In the genomic region with DNA sequence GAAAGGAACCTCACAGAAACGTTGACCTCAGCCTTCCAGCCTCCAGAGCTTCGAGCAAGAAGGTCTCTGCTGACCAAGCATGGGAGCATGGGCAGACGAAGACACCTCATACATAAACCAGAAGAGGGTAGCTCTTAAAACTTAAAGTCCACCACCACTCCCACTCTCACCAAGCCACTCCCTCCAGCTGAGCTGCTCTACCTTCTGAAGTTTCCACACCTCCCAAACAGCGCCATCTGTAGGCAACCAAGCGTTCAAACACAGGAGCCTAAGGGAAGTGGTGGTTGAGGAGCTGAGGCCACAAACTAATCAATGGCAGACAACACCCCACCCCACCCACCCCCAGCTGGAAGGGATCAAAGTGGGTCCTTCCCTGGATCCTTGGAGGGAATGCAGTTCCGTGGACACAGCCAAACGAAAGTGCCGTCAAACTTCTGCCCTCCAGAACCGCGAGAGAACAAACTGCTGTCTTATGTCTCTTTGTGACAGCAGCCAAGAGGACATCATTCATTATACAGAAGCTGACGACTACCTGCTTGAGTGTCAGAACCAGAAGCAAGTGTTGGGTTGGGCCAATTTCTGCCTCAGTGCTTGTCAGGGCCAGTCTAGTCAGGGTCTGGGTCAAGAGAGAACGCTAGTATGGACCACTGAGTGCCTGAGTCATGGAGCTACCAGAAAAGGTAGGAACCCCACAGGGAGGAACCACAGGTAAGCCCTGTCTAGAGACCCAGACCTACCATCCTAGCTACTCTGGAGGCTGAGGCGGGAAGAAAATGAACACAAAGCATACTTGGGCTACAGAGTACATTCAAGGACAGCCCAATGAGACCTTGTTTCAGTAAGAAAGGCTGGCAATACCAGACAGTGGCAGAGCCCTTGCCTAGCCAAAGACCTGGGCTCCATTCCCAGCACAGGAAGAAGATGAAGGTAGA, we compare ENCODE assay signal across 8 mouse cellular contexts. TPM values are rescaled to one million over a fixed set of nuclear protein-coding genes. Genes with fewer than 3 reads are reported as not detected.
DNase-seq lines count a peak whose midpoint lies in the region; ATAC-seq and TF ChIP-seq lines count a peak whose summit lies in the region.

No protein-coding gene starts in this region.

- H3K9me3 ChIP-seq in hindbrain, postnatal 0 days (ENCODE audit: low read length), result no peaks in the 10 kb centered on the region

- peak overlapping the region; percentile 55; the same call in 1 of the 2 replicates for H3K27ac ChIP-seq in hindbrain, postnatal 0 days

- peaks cover 15% of the 10 kb centered on the region; the same call in 1 of the 2 replicates for H3K4me1 ChIP-seq in hindbrain, postnatal 0 days (ENCODE audit: insufficient read depth, low read length)

- H3K4me2 ChIP-seq in hindbrain, postnatal 0 days (ENCODE audit: low read depth, low read length), result no peak overlapping the region

- DNase-seq in frontal cortex, postnatal 14 days (ENCODE audit: low spot score in 2 of 2), result no peak
- peak; percentile 67 for DNase-seq in CD4-positive helper T cell, adult 2 months (ENCODE audit: low read depth, low spot score)
- no peak for DNase-seq in brain, embryonic 14.5 days (ENCODE audit: low read depth)
- DNase-seq in hindbrain, postnatal 0 days (ENCODE audit: low spot score), result no peak
- DNase-seq in lung, postnatal 10 days, result peak; percentile 67
- no peak for DNase-seq in frontal cortex, postnatal 25 days (ENCODE audit: low spot score in 2 of 2)

- TF ChIP-seq CTCF in brain, embryonic 14.5 days (IDR thresholded peaks at IDR 0.05; ENCODE audit: borderline replicate concordance, extremely low read depth, insufficient read depth, insufficient read length), result peak; percentile 29; the same call in 1 of the 2 replicates
- peak; percentile 32 for TF ChIP-seq CTCF in hindbrain, postnatal 0 days (IDR thresholded peaks at IDR 0.05; ENCODE audit: low read depth)

- 73% methylated on average over 13 of the region's 13 CpGs for WGBS in hindbrain, postnatal 0 days

- ATAC-seq in frontal cortex, adult (ENCODE audit: low TSS enrichment), result 0 out of 2 replicates have a peak, but pooled peaks have one; percentile 29
- ATAC-seq in hindbrain, postnatal 0 days, result no peak
- no peak for ATAC-seq in erythroblast, adult 5-6 weeks (replicated peaks; ENCODE audit: low FRiP score, poor library complexity, severe bottlenecking)

- no peak overlapping the region for H3K4me3 ChIP-seq in hindbrain, postnatal 0 days (ENCODE audit: low read length)

- H3K9ac ChIP-seq in hindbrain, postnatal 0 days (replicated peaks; ENCODE audit: low read length), result no peak overlapping the region

- H3K36me3 ChIP-seq in hindbrain, postnatal 0 days (ENCODE audit: insufficient read depth, low read length), result no peaks in the 10 kb centered on the region

- no peaks in the 10 kb centered on the region for H3K27me3 ChIP-seq in hindbrain, postnatal 0 days (ENCODE audit: insufficient read depth, low read length)

- no peak for TF ChIP-seq POLR2A in brain, embryonic 14.5 days (IDR thresholded peaks at IDR 0.05; ENCODE audit: borderline replicate concordance, extremely low read depth, insufficient read depth, insufficient read length, poor library complexity, severe bottlenecking)

RNA-seq across cellular contexts. Expression of gene Tomm20, which starts 59.8 kb away (rescaled TPM):
- 94.5 and 111 TPM in 2 replicates for polyA plus RNA-seq in brain, embryonic 14.5 days (2012; rRNA removed)
- 125 and 141 TPM in 2 replicates for total RNA-seq in hindbrain, postnatal 0 days (2014; rRNA removed)
- polyA plus RNA-seq in hindbrain, postnatal 0 days (2015; fragmentation: Nextera tagmentation; extraction: Ambion mirVana), result 224 and 232 TPM in 2 replicates
- 14.4 and 15.8 TPM in 2 replicates for total RNA-seq in erythroblast, adult 5-6 weeks (2015; ENCODE audit: low replicate concordance)
- total RNA-seq in erythroblast, adult 5-6 weeks (2017; ENCODE audit: low replicate concordance), result 42.5 and 56.2 TPM in 2 replicates

Comparison
In these comparisons a context has a peak if more than half of its experiments do, and no peak if none do; other contexts are left out.
1. DNase-seq: peak in CD4-positive helper T cell, adult 2 months (single experiment) and lung, postnatal 10 days (single experiment); none in frontal cortex, postnatal 14 days (0 of 2), brain, embryonic 14.5 days (single experiment), hindbrain, postnatal 0 days (single experiment) and frontal cortex, postnatal 25 days (0 of 2).